Mouse (Mus musculus): Measurements from ENCODE around the gene Tgfbr2. TPM values are rescaled to one million over a fixed set of nuclear protein-coding genes. Genes with fewer than 3 reads are reported as not detected.

Gene Tgfbr2
- polyA plus RNA-seq, 1 experiment from 2014 or later = 8.4 TPM

DNA sequence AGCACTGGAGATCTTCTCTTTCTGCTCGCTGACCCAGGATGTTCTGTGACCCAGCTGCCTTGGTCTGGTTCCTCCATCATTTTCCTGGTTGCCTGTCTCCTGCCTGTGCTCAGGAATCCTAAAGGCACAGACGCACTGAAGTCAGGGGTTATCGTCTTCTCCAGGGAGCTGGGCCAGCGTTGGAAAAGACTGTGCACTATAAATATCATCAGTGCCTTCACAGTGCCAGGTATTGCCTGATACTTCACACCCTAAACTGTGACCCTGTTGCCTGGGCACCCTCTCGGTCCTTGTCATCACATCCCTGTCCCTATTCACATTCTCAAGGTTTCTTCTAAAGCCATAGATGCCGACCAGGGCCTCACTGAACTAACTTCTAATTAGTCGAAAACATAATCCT is 55.2 kb downstream of the Tgfbr2 start:
- Histone ChIP-seq H3K27ac (ENCODE audit: low read depth, low read length) (no peak overlapping the region), H3K4me2 (ENCODE audit: low read length) (no peak overlapping the region), H3K9ac (ENCODE audit: low read depth, low read length) (no peak overlapping the region), H3K9me3 (ENCODE audit: control insufficient read depth, low read length) (no peaks in the 10 kb centered on the region), H3K4me3 (ENCODE audit: low read length) (no peak overlapping the region), H3K4me1 (ENCODE audit: control insufficient read depth, insufficient read depth, low read depth, low read length) (no peaks in the 10 kb centered on the region; the same call in 1 of the 2 replicates), H3K27me3 (replicated peaks; ENCODE audit: control insufficient read depth, insufficient read depth, low read length) (no peaks in the 10 kb centered on the region), H3K36me3 (ENCODE audit: control insufficient read depth, insufficient read depth, low read length) (no peaks in the 10 kb centered on the region)
- WGBS = 80% methylated on average over 7 of the region's 7 CpGs
- no peak for ATAC-seq

DNA sequence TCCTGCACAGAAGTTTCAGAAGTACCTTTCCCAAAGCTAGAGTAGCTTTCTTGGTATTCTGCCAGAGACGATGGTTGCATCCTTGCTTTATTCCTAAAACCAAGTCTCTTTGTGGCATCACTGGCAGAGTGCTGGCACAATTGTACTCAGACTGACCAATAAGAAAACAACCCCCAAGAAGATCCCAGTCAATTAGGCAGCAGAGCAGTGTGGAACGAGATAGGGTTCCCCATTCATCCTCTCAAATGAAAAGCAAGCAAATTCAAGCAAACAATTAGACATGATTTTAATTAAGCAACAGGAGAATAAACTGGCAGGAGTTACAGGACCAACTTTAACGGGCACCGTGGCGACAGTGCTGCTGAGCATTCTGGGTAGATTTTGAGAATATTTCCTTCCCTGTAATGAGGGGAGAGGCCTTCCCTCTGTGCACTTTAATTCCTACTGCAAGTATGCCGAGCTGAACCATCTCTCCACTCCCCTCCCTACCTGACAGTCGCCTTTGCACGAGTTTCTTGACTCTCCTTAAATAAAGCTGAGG is 56.8 kb downstream of the Tgfbr2 start:
- H3K4me2 ChIP-seq (ENCODE audit: low read length) = no peak overlapping the region
- no peaks in the 10 kb centered on the region; the same call in 1 of the 2 replicates for H3K4me1 ChIP-seq (ENCODE audit: control insufficient read depth, insufficient read depth, low read depth, low read length)
- H3K9ac ChIP-seq (ENCODE audit: low read depth, low read length) = no peak overlapping the region
- no peak for ATAC-seq
- H3K27me3 ChIP-seq (replicated peaks; ENCODE audit: control insufficient read depth, insufficient read depth, low read length) = no peaks in the 10 kb centered on the region
- no peak overlapping the region for H3K27ac ChIP-seq (ENCODE audit: low read depth, low read length)
- WGBS = 52% methylated on average over 8 of the region's 8 CpGs
- H3K4me3 ChIP-seq (ENCODE audit: low read length) = no peak overlapping the region
- H3K36me3 ChIP-seq (ENCODE audit: control insufficient read depth, insufficient read depth, low read length) = no peaks in the 10 kb centered on the region
- no peaks in the 10 kb centered on the region for H3K9me3 ChIP-seq (ENCODE audit: control insufficient read depth, low read length)

DNA sequence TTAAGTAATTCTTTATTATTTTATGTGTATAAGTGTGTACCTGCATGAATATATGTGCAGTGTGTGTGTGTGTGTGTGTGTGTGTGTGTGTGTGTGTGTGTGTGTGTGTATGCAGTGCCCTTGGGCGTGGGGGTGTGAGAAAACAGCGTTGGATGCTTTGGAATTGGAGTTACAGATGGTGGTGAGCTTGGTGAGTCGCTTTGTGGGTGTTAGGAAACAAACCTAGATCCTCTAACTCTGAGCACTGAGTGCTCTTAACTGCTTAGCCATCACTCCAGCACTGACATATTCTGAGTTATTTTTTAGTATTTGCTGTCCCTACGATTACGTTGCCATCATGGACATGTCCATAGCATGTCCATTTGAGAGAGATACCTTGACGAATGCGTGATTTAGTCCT is 59.3 kb downstream of the Tgfbr2 start:
- H3K9ac ChIP-seq (ENCODE audit: low read depth, low read length) = no peak overlapping the region
- H3K36me3 ChIP-seq (ENCODE audit: control insufficient read depth, insufficient read depth, low read length) = no peaks in the 10 kb centered on the region
- H3K4me3 ChIP-seq (ENCODE audit: low read length) = no peak overlapping the region
- ATAC-seq = no peak
- H3K27me3 ChIP-seq (replicated peaks; ENCODE audit: control insufficient read depth, insufficient read depth, low read length) = no peaks in the 10 kb centered on the region
- no peak overlapping the region for H3K27ac ChIP-seq (ENCODE audit: low read depth, low read length)
- H3K4me2 ChIP-seq (ENCODE audit: low read length) = no peak overlapping the region
- no peaks in the 10 kb centered on the region; the same call in 1 of the 2 replicates for H3K4me1 ChIP-seq (ENCODE audit: control insufficient read depth, insufficient read depth, low read depth, low read length)
- WGBS = 93% methylated on average over 7 of the region's 7 CpGs
- H3K9me3 ChIP-seq (ENCODE audit: control insufficient read depth, low read length) = no peaks in the 10 kb centered on the region

DNA sequence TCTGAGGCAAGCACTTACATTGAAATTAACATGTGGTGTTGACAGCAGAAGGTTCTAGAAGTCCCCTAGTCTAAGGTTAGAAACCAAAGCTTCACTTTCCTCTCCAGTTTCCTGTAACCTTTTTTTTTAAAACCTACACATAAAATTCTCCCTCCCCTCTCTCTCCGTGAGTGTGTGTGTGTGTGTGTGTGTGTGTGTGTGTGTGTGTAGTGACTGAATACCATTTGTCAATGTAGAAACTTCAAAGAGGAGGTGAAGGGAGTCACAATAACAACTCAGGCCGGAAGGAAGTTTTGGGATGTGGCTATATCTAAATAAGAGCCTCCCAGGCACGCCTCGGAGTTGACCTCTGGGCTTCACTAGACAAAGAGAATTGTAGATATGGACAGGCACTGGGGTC is 60.8 kb downstream of the Tgfbr2 start:
- H3K4me1 ChIP-seq (ENCODE audit: control insufficient read depth, insufficient read depth, low read depth, low read length) = no peaks in the 10 kb centered on the region; the same call in 1 of the 2 replicates

DNA sequence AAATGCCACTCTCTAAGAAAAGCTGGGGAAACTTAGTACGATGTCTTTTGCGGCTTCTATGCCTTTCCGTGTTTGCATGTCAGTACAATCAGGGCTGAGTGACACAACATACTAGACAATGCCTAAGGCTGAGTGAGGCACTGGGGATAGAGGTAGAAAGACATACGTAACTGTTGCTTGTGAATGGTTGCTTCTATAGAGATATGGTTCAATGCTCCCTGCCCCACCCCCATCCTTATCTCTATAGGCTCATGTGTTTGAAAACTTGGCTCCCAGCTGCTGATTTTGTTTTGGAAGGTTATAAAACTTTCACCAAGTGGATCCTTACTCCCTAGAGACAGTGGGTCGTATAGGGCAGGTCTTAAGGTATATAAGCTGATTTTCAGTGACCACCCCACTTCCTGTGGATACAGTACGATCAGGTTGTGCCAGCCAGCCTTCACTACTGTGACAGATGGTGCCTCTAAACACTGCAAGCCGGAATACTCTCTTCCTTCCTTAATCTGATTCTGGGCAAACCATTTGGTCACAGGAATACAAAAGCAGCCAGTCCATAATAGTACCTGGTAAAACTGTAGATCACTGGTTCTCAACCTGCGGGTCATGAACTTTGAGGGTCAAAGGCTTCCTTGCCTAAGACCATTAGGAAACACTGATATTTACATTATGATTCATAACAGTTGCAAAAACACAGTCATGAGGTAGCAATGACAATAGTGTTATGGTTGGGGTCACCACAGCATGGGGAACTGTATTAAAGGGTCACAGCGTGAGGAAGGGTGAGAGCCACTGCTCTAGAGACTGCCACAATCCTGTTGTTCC is 63.8 kb downstream of the Tgfbr2 start:
- Histone ChIP-seq H3K4me2 (ENCODE audit: low read length) (no peak overlapping the region), H3K27ac (ENCODE audit: low read depth, low read length) (no peak overlapping the region), H3K27me3 (replicated peaks; ENCODE audit: control insufficient read depth, insufficient read depth, low read length) (no peaks in the 10 kb centered on the region), H3K4me1 (ENCODE audit: control insufficient read depth, insufficient read depth, low read depth, low read length) (no peaks in the 10 kb centered on the region), H3K4me3 (ENCODE audit: low read length) (no peak overlapping the region), H3K36me3 (ENCODE audit: control insufficient read depth, insufficient read depth, low read length) (no peaks in the 10 kb centered on the region), H3K9ac (ENCODE audit: low read depth, low read length) (no peak overlapping the region), H3K9me3 (ENCODE audit: control insufficient read depth, low read length) (no peaks in the 10 kb centered on the region)
- WGBS = 82% methylated on average over 9 of the region's 9 CpGs
- ATAC-seq = no peak

More for the DNA sequence above, 60.8 kb downstream of the Tgfbr2 start:
- Histone ChIP-seq H3K27me3 (replicated peaks; ENCODE audit: control insufficient read depth, insufficient read depth, low read length) (no peaks in the 10 kb centered on the region), H3K4me3 (ENCODE audit: low read length) (no peak overlapping the region), H3K27ac (ENCODE audit: low read depth, low read length) (no peak overlapping the region), H3K9ac (ENCODE audit: low read depth, low read length) (no peak overlapping the region), H3K36me3 (ENCODE audit: control insufficient read depth, insufficient read depth, low read length) (no peaks in the 10 kb centered on the region), H3K9me3 (ENCODE audit: control insufficient read depth, low read length) (no peaks in the 10 kb centered on the region), H3K4me2 (ENCODE audit: low read length) (no peak overlapping the region)
- no peak for ATAC-seq
- WGBS = 71% methylated on average over 4 of the region's 4 CpGs

DNA sequence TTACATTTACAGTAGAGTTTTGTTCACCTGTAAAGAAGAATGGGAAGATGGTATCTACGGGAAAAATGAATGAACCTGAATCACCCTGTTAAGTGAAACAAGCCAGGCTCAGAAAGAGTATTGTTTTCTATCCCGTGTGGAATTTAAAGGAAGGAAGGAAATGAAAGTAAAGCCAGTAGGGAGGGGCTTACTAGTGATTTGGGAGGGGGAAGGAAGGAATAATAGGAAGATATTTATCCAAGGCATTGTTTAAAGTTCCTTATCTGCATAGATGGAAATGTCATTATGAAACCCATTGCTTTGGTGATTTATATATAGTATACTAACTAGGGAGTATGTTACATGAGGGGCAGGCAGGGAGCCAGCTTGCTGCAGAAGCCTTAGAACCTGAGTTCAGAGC is 66.4 kb downstream of the Tgfbr2 start:
- Histone ChIP-seq H3K4me3 (ENCODE audit: low read length) (no peak overlapping the region), H3K27ac (ENCODE audit: low read depth, low read length) (no peak overlapping the region), H3K9me3 (ENCODE audit: control insufficient read depth, low read length) (no peaks in the 10 kb centered on the region), H3K9ac (ENCODE audit: low read depth, low read length) (no peak overlapping the region), H3K4me1 (ENCODE audit: control insufficient read depth, insufficient read depth, low read depth, low read length) (no peaks in the 10 kb centered on the region), H3K4me2 (ENCODE audit: low read length) (no peak overlapping the region), H3K27me3 (replicated peaks; ENCODE audit: control insufficient read depth, insufficient read depth, low read length) (no peaks in the 10 kb centered on the region), H3K36me3 (ENCODE audit: control insufficient read depth, insufficient read depth, low read length) (no peaks in the 10 kb centered on the region)
- WGBS = 82% methylated on average over 2 of the region's 2 CpGs
- ATAC-seq = no peak

DNA sequence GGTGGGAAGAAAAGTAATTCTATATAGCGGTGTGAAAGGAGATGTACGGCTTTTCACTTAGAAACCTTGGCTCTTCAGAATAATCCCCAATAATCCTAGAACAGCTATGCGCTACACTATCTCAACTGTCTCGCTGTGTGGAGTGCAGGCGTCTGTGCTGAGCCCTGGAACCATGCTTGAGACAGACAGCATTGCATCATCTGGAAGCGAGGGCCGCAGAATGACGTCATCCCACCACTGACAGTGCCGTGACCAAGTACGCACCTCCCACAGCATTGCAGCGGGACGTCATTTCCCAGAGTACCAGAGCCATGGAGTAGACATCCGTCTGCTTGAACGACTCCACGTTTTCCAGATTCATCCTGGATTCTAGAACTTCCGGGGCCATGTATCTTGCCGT is 70.4 kb downstream of the Tgfbr2 start:
- Histone ChIP-seq H3K36me3 (ENCODE audit: control insufficient read depth, insufficient read depth, low read length) (no peaks in the 10 kb centered on the region), H3K9ac (ENCODE audit: low read depth, low read length) (no peak overlapping the region), H3K4me2 (ENCODE audit: low read length) (no peak overlapping the region), H3K27me3 (replicated peaks; ENCODE audit: control insufficient read depth, insufficient read depth, low read length) (no peaks in the 10 kb centered on the region), H3K9me3 (ENCODE audit: control insufficient read depth, low read length) (no peaks in the 10 kb centered on the region), H3K27ac (ENCODE audit: low read depth, low read length) (no peak overlapping the region), H3K4me3 (ENCODE audit: low read length) (no peak overlapping the region), H3K4me1 (ENCODE audit: control insufficient read depth, insufficient read depth, low read depth, low read length) (no peaks in the 10 kb centered on the region; the same call in 1 of the 2 replicates)
- WGBS = 93% methylated on average over 17 of the region's 17 CpGs
- ATAC-seq = no peak

DNA sequence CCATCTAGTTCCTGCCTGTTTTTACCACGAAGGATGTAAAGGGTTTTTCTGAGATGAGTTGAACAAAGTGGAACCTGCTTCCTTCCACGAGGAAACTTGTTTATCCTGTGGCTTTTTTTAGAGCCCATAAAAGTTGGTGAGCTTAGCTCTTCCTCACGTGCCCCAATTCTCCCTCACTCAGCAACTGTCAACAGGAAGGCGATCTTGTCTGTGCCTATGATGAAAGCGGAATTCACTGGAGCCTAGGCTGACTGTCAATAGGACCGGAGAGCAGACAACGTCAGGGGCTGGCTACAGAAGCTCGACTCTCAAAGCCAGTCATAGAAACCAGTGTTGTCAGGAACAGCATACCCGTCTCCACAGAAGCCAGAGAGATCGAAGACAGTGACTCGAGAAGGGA is 73.3 kb downstream of the Tgfbr2 start:
- no peaks in the 10 kb centered on the region for H3K9me3 ChIP-seq (ENCODE audit: control insufficient read depth, low read length)
- H3K4me1 ChIP-seq (ENCODE audit: control insufficient read depth, insufficient read depth, low read depth, low read length) = peaks cover 3% of the 10 kb centered on the region; the same call in 1 of the 2 replicates
- no peak overlapping the region for H3K27ac ChIP-seq (ENCODE audit: low read depth, low read length)
- H3K4me3 ChIP-seq (ENCODE audit: low read length) = no peak overlapping the region
- H3K4me2 ChIP-seq (ENCODE audit: low read length) = no peak overlapping the region
- no peak for ATAC-seq
- H3K36me3 ChIP-seq (ENCODE audit: control insufficient read depth, insufficient read depth, low read length) = no peaks in the 10 kb centered on the region
- WGBS = 83% methylated on average over 11 of the region's 11 CpGs
- H3K27me3 ChIP-seq (replicated peaks; ENCODE audit: control insufficient read depth, insufficient read depth, low read length) = no peaks in the 10 kb centered on the region
- H3K9ac ChIP-seq (ENCODE audit: low read depth, low read length) = no peak overlapping the region

DNA sequence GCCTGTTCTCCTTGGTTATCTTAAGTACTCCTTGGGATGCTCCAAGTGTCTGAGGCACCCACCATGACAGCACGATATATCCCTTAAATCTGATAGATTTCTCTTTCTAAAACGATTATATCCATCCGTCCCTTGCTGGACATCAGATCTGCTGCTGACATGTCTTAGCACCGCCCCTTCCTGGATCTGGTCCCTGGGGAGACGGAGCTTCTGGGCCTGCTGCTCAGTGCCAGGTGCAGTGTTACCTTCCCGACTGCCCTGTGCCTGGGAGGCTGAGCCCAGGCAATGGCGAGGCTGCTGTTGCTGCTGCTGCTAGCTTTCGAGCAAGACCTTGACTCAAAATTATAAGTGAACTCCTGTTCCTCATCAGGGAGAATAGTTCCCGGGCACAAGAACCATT is 75.1 kb downstream of the Tgfbr2 start:
- H3K36me3 ChIP-seq (ENCODE audit: control insufficient read depth, insufficient read depth, low read length) = no peaks in the 10 kb centered on the region
- H3K9ac ChIP-seq (ENCODE audit: low read depth, low read length) = no peak overlapping the region
- H3K4me1 ChIP-seq (ENCODE audit: control insufficient read depth, insufficient read depth, low read depth, low read length) = peaks cover 3% of the 10 kb centered on the region; the same call in 1 of the 2 replicates
- H3K4me2 ChIP-seq (ENCODE audit: low read length) = no peak overlapping the region
- no peaks in the 10 kb centered on the region for H3K9me3 ChIP-seq (ENCODE audit: control insufficient read depth, low read length)
- no peak overlapping the region for H3K4me3 ChIP-seq (ENCODE audit: low read length)
- 84% methylated on average over 9 of the region's 9 CpGs for WGBS
- H3K27me3 ChIP-seq (replicated peaks; ENCODE audit: control insufficient read depth, insufficient read depth, low read length) = no peaks in the 10 kb centered on the region
- no peak overlapping the region for H3K27ac ChIP-seq (ENCODE audit: low read depth, low read length)
- no peak for ATAC-seq

Data from hindbrain, embryonic 16.5 days (tissue).